Mouse (Mus musculus): Measurements from ENCODE around the gene Lrat. TPM values are rescaled to one million over a fixed set of nuclear protein-coding genes. Genes with fewer than 3 reads are reported as not detected.

Lrat gene
- polyA plus RNA-seq, 1 experiment: 0.20 TPM

Other genes starting within 250 kb of the Lrat start
- 0.50 and 1.0 TPM in 2 replicates for gene Rbm46, start 27.5 kb downstream of the Lrat start, polyA plus RNA-seq (2012; rRNA removed)
- 0.44 TPM in 1 of 2 replicates, not detected in the other for gene Fgg, start 103.8 kb upstream of the Lrat start, polyA plus RNA-seq (2012; rRNA removed)
- 0.06 and 0.21 TPM in 2 replicates for gene Fga, start 122.1 kb upstream of the Lrat start, polyA plus RNA-seq (2012; rRNA removed)
- gene Fgb, start 145.9 kb upstream of the Lrat start, polyA plus RNA-seq (2012; rRNA removed): 0.08 TPM in 1 of 2 replicates, not detected in the other
- gene Plrg1, start 151.5 kb upstream of the Lrat start, polyA plus RNA-seq (2012; rRNA removed): 44.6 and 49.6 TPM in 2 replicates
- gene Dchs2, start 224.0 kb upstream of the Lrat start, polyA plus RNA-seq (2012; rRNA removed): 0.53 and 0.64 TPM in 2 replicates